Mouse (Mus musculus) spleen, postnatal 36 days (tissue): ENCODE results near the gene B230104I21Rik.

ENCODE experiments used
- DNase-seq, 2 experiments: peaks; one replicate each; pipeline ENCODE4 v3.0.0; 2022; ENCODE audit warnings: low spot score in 2 of 2, mixed read lengths in 1 of 2

Gene B230104I21Rik

GRCm38 (mm10) chr4:154393196-154394122, 57.5 kb downstream of the B230104I21Rik start:
- no peak for DNase-seq

DNA sequence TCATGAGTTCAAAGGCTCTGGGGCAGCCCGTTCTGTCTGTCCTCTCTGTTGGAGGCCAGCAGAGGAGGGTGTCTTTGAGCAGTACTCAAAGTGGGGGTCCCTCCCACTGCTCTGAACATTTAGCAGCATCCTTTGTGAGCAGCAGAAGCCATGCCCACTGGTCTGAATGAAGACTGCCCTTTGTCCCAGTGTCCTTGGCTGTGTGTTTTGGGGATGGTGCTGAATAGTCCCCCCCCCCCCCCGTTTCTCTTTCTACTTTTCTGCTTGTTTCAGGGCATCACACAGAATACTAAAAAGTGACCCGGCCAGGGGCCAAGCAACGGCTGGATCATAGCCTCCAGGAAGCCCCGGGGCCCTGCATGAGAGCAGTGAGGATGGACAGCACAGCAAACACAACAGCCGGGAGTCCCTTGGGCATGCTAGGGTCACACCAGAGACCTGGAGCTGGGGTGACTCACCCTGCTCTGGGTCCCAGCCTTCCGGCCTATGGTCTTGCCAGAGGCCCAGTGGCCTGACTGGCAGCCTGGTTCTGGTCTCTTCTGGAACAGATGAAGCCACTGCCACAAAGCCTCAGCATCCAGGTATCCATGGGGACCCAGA, 58.3 kb downstream of the B230104I21Rik start:
- DNase-seq, result no peak

DNA sequence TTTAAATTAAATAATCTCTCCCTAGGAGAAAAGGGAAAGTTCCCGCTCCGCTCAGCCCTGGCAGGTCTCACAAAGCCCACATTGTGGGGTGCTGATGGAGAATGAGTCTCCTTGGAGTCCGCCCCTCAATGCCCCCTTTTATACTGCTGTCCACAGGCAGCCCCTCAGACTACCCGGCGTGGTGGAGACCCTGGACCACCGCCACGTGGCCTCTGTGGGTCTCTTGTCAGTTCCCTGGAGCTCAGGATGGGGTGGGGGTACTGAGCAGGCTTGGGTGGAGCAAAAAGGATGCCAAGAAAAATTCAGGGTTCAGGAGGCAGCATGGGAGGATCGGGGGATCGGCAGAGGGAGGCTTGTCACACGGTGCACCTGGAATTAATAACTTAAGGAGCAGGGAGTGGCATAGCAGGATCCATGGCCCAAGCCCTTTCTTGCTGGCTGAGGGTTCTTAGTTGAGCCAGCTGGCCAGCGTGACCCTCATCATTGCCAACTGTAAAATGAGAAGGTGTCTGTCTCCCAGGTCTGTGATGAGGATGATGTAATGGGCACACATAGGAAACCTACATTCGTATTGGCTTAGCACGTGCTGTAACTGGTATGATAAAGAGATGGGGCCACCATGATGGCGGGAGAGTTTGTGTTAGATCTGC, 60.9 kb downstream of the B230104I21Rik start:
- no peak for DNase-seq
